Mouse (Mus musculus) midbrain, embryonic 14.5 days (tissue): Measurements from ENCODE around the gene Hlcs. TPM values are rescaled to one million over a fixed set of nuclear protein-coding genes. Genes with fewer than 3 reads are reported as not detected.

Experiments used
- ATAC-seq: fragments of 200-750 bp; cut with Nextera tagmentation; 2 replicates; pipeline ENCODE4 v1.8.0; 2017; ENCODE audit warnings: moderate number of reproducible peaks, moderate library complexity; ENCODE audit not compliant: low FRiP score, low TSS enrichment
- DNase-seq: peaks from one replicate; pipeline ENCODE4 v3.0.0-alpha.2; 2015
- H3K27ac ChIP-seq: fragments of 300-500 bp; sonication (generic); replicated peaks from 2 replicates; pipeline ENCODE4 v1.5.1; 2014; ENCODE audit warnings: mild to moderate bottlenecking, low read depth, low read length, moderate library complexity
- H3K27me3 ChIP-seq: fragments of 300-500 bp; sonication (generic); 2 replicates; pipeline ENCODE4 v1.6.1; 2014; ENCODE audit warnings: low read length, control low read depth, mixed read lengths; ENCODE audit not compliant: control insufficient read depth, insufficient read depth
- H3K36me3 ChIP-seq: fragments of 300-500 bp; sonication (generic); 2 replicates; pipeline ENCODE4 v1.6.1; 2014; ENCODE audit warnings: low read length, control low read depth; ENCODE audit not compliant: control insufficient read depth, insufficient read depth
- H3K4me1 ChIP-seq: fragments of 300-500 bp; sonication (generic); 2 replicates; pipeline ENCODE4 v1.6.1; 2014; ENCODE audit warnings: mild to moderate bottlenecking, antibody characterized with exemption, low read length, control low read depth; ENCODE audit not compliant: control insufficient read depth, insufficient read depth
- H3K4me2 ChIP-seq: fragments of 300-500 bp; sonication (generic); 2 replicates; pipeline ENCODE4 v1.6.1; 2014; ENCODE audit warnings: mild to moderate bottlenecking, low read length, moderate library complexity
- H3K4me3 ChIP-seq: fragments of 300-500 bp; sonication (generic); replicated peaks from 2 replicates; pipeline ENCODE4 v1.5.1; 2014; ENCODE audit warnings: low read depth, low read length
- H3K9ac ChIP-seq: fragments of 300-500 bp; sonication (generic); replicated peaks from 2 replicates; pipeline ENCODE4 v1.6.1; 2014; ENCODE audit warnings: mild to moderate bottlenecking, low read length, moderate library complexity
- H3K9me3 ChIP-seq: fragments of 300-500 bp; sonication (generic); 2 replicates; pipeline ENCODE4 v1.6.1; 2016; ENCODE audit warnings: low read length, control low read depth, mixed read lengths; ENCODE audit not compliant: control insufficient read depth
- WGBS: fragments of 180-500 bp; shearing (Covaris S2); extraction: QIAGEN DNeasy Blood & Tissue Kit; methylation state at CpG from one replicate; pipeline ENCODE4 v1.1.7; 2014; 5-methylcytosine and 5-hydroxymethylcytosine counted together
- polyA plus RNA-seq: library from polyadenylated mRNA; unstranded; fragments of >200 nt; fragmentation: Nextera tagmentation; extraction: Ambion mirVana; gene quantifications from 2 replicates; pipeline ENCODE4 v1.2.1, GENCODE M21; 2014

Hlcs gene
- polyA plus RNA-seq, 1 experiment from 2014 or later: 7.2 TPM

DNA sequence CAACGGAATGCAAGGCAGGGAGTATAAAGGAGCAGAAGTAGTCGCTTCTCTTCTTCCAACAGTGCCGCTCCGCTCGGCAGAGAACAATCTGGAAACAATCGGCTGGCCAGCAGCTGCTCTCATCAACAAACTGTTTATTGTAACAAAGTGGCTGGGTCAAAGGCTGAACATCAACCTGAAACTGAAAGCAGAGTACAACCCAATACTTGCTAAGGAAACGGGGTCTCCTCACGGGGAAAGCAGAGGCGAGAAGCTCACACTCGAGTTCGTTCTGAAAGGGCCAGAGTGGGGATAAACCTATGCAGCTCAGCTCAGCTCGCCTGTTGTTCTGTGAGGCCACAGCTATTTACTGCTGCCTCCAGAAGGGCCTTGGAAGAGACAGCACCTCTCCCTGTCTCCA is 63.2 kb downstream of the Hlcs start:
- ATAC-seq: no peak
- H3K9ac ChIP-seq: no peak overlapping the region; the same call in 1 of the 2 replicates
- H3K27ac ChIP-seq: no peak overlapping the region
- no peaks in the 10 kb centered on the region for H3K36me3 ChIP-seq
- H3K4me1 ChIP-seq: no peaks in the 10 kb centered on the region
- H3K4me2 ChIP-seq: no peak overlapping the region
- 67% methylated on average over 12 of the region's 12 CpGs for WGBS
- H3K4me3 ChIP-seq: no peak overlapping the region
- DNase-seq: no peak
- H3K27me3 ChIP-seq: no peaks in the 10 kb centered on the region; the same call in 1 of the 2 replicates
- H3K9me3 ChIP-seq: no peaks in the 10 kb centered on the region

- no peak overlapping the region for H3K27ac ChIP-seq
- 90% methylated on average over 10 of the region's 10 CpGs for WGBS
- H3K9ac ChIP-seq: no peak overlapping the region
- H3K4me2 ChIP-seq: no peak overlapping the region
- no peaks in the 10 kb centered on the region for H3K36me3 ChIP-seq
- no peak overlapping the region for H3K4me3 ChIP-seq
- no peaks in the 10 kb centered on the region for H3K4me1 ChIP-seq
- no peaks in the 10 kb centered on the region; the same call in 1 of the 2 replicates for H3K27me3 ChIP-seq
- ATAC-seq: no peak
- no peaks in the 10 kb centered on the region for H3K9me3 ChIP-seq
- DNase-seq: no peak
These were observed 63.7 kb downstream of the Hlcs start for GRCm38 (mm10) chr16:94249666-94250065.

DNA sequence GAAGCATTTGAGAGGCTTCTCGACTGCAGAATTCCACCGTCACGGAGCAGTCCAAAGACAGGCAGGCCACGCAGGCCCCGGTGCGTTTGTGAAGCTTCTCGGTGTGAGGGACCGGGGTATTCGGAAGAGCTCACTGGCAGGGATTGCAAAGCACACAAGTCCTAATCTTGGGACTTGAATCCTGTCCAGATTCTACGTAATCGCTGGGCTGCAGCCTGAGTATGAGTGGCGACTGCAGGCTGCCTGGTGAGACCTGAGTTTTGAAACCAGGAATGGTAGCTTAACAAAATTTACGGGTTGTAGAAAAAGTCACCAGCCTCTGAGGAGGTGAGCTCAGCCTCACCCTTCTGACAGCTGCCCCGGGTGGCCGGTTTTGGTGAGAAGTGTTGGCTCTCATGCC is 64.7 kb downstream of the Hlcs start:
- ATAC-seq (no peak), DNase-seq (no peak)
- H3K27me3 ChIP-seq: no peaks in the 10 kb centered on the region; the same call in 1 of the 2 replicates
- no peaks in the 10 kb centered on the region for H3K4me1 ChIP-seq
- WGBS: 88% methylated on average over 15 of the region's 15 CpGs
- no peak overlapping the region for H3K4me2 ChIP-seq
- no peak overlapping the region for H3K4me3 ChIP-seq
- H3K9ac ChIP-seq: no peak overlapping the region
- no peaks in the 10 kb centered on the region for H3K9me3 ChIP-seq
- H3K27ac ChIP-seq: no peak overlapping the region
- no peaks in the 10 kb centered on the region for H3K36me3 ChIP-seq

- no peak for ATAC-seq
- Histone ChIP-seq H3K27me3 (no peaks in the 10 kb centered on the region), H3K36me3 (no peaks in the 10 kb centered on the region), H3K9ac (no peak overlapping the region), H3K9me3 (no peaks in the 10 kb centered on the region), H3K27ac (no peak overlapping the region), H3K4me2 (no peak overlapping the region), H3K4me3 (no peak overlapping the region), H3K4me1 (no peaks in the 10 kb centered on the region)
- WGBS: 90% methylated on average over 8 of the region's 8 CpGs
- DNase-seq: no peak
These were observed 66.4 kb downstream of the Hlcs start for GRCm38 (mm10) chr16:94246976-94247375.

- 73% methylated on average over 17 of the region's 17 CpGs for WGBS
- no peak for ATAC-seq
These were observed 67.2 kb downstream of the Hlcs start for GRCm38 (mm10) chr16:94246058-94246784.

GRCm38 (mm10) chr16:94241126-94241525 is 72.2 kb downstream of the Hlcs start:
- 93% methylated on average over 10 of the region's 10 CpGs for WGBS
- no peak overlapping the region for H3K9ac ChIP-seq
- H3K4me3 ChIP-seq: no peak overlapping the region
- ATAC-seq (no peak), DNase-seq (no peak)
- H3K9me3 ChIP-seq: no peaks in the 10 kb centered on the region
- no peak overlapping the region for H3K4me2 ChIP-seq
- peaks cover 10% of the 10 kb centered on the region for H3K4me1 ChIP-seq
- no peak overlapping the region for H3K27ac ChIP-seq
- peaks cover 13% of the 10 kb centered on the region; the same call in 1 of the 2 replicates for H3K27me3 ChIP-seq
- H3K36me3 ChIP-seq: no peaks in the 10 kb centered on the region

More at GRCm38 (mm10) chr16:94246058-94246784, 67.2 kb downstream of the Hlcs start:
- Histone ChIP-seq H3K4me3 (no peak overlapping the region), H3K27ac (no peak overlapping the region), H3K9ac (no peak overlapping the region), H3K36me3 (no peaks in the 10 kb centered on the region), H3K4me2 (no peak overlapping the region), H3K9me3 (no peaks in the 10 kb centered on the region), H3K4me1 (no peaks in the 10 kb centered on the region), H3K27me3 (no peaks in the 10 kb centered on the region; the same call in 1 of the 2 replicates)
- DNase-seq: no peak

- H3K4me1 ChIP-seq: peaks cover 11% of the 10 kb centered on the region
- H3K27ac ChIP-seq: no peak overlapping the region
- no peak for ATAC-seq
- no peak overlapping the region for H3K4me3 ChIP-seq
- H3K27me3 ChIP-seq: peaks cover 16% of the 10 kb centered on the region; the same call in 1 of the 2 replicates
- H3K4me2 ChIP-seq: no peak overlapping the region
- no peaks in the 10 kb centered on the region for H3K9me3 ChIP-seq
- no peak for DNase-seq
- no peak overlapping the region for H3K9ac ChIP-seq
- H3K36me3 ChIP-seq: no peaks in the 10 kb centered on the region
- 46% methylated on average over 2 of the region's 2 CpGs for WGBS
These were observed 73.2 kb downstream of the Hlcs start for GRCm38 (mm10) chr16:94240190-94240589.

- Histone ChIP-seq H3K36me3 (no peaks in the 10 kb centered on the region), H3K4me1 (peaks cover 11% of the 10 kb centered on the region), H3K4me3 (no peak overlapping the region), H3K4me2 (no peak overlapping the region), H3K27me3 (peaks cover 20% of the 10 kb centered on the region; the same call in 1 of the 2 replicates), H3K9ac (no peak overlapping the region), H3K27ac (no peak overlapping the region), H3K9me3 (no peaks in the 10 kb centered on the region)
- ATAC-seq: no peak
- no peak for DNase-seq
- 91% methylated on average over 6 of the region's 6 CpGs for WGBS
These were observed 73.8 kb downstream of the Hlcs start for GRCm38 (mm10) chr16:94239567-94239966.

- Histone ChIP-seq H3K9ac (no peak overlapping the region), H3K4me2 (no peak overlapping the region), H3K36me3 (no peaks in the 10 kb centered on the region), H3K4me3 (no peak overlapping the region), H3K4me1 (peaks cover 11% of the 10 kb centered on the region), H3K27me3 (peaks cover 20% of the 10 kb centered on the region; the same call in 1 of the 2 replicates), H3K27ac (no peak overlapping the region), H3K9me3 (no peaks in the 10 kb centered on the region)
- 96% methylated on average over 7 of the region's 7 CpGs for WGBS
- ATAC-seq (no peak), DNase-seq (no peak)
These were observed 74.2 kb downstream of the Hlcs start for GRCm38 (mm10) chr16:94239146-94239545.
